ENCODE assay signal across 8 mouse cellular contexts in genomic region chr11:46437459-46438000, GRCm38 (mm10). TPM values are rescaled to one million over a fixed set of nuclear protein-coding genes. Genes with fewer than 3 reads are reported as not detected.
DNase-seq lines count a peak whose midpoint lies in the region; ATAC-seq lines count a peak whose summit lies in the region.

No protein-coding gene starts in this region.

- H3K79me2 ChIP-seq in macrophage (ENCODE audit: inconsistent target), result peaks cover 53% of the 10 kb centered on the region

- peaks cover 12% of the 10 kb centered on the region for H3K36me3 ChIP-seq in hindbrain, embryonic 12.5 days
- H3K36me3 ChIP-seq in macrophage (ENCODE audit: inconsistent target), result peaks cover 16% of the 10 kb centered on the region; the same call in 1 of the 2 replicates
- H3K36me3 ChIP-seq in stomach, embryonic 14.5 days (ENCODE audit: control insufficient read depth, insufficient read depth, low read length), result peaks cover 7% of the 10 kb centered on the region; the same call in 1 of the 2 replicates

- H3K4me1 ChIP-seq in hindbrain, embryonic 12.5 days, result peaks cover 4% of the 10 kb centered on the region
- no peaks in the 10 kb centered on the region for H3K4me1 ChIP-seq in stomach, embryonic 14.5 days (ENCODE audit: control insufficient read depth, insufficient read depth, low read length)

- WGBS in hindbrain, embryonic 12.5 days, result 2% methylated on average over 23 of the region's 23 CpGs
- WGBS in macrophage (ENCODE audit: missing documents), result 2% methylated on average over 23 of the region's 23 CpGs
- under 1% methylated on average over 23 of the region's 23 CpGs for WGBS in stomach, embryonic 14.5 days

- H3K4me2 ChIP-seq in hindbrain, embryonic 12.5 days (replicated peaks), result peak overlapping the region; percentile 77
- H3K4me2 ChIP-seq in stomach, embryonic 14.5 days (replicated peaks; ENCODE audit: low read depth, low read length), result peak overlapping the region; percentile 79

- H3K27ac ChIP-seq in hindbrain, embryonic 12.5 days, result peak overlapping the region; percentile 91; the same call in 1 of the 2 replicates
- H3K27ac ChIP-seq in macrophage, result peak overlapping the region; percentile 73
- no peak overlapping the region; the same call in 1 of the 2 replicates for H3K27ac ChIP-seq in stomach, embryonic 14.5 days (ENCODE audit: low read length)

- no peaks in the 10 kb centered on the region for H3K27me3 ChIP-seq in hindbrain, embryonic 12.5 days
- no peaks in the 10 kb centered on the region for H3K27me3 ChIP-seq in stomach, embryonic 14.5 days (ENCODE audit: control insufficient read depth, insufficient read depth, low read length)

- 0 out of 2 replicates have a peak, but pooled peaks have one; percentile 3 for ATAC-seq in frontal cortex, adult (ENCODE audit: low TSS enrichment)
- ATAC-seq in hindbrain, embryonic 12.5 days (ENCODE audit: low FRiP score), result no peak; the same call in 1 of the 2 replicates
- no peak for ATAC-seq in stomach, embryonic 14.5 days (ENCODE audit: insufficient number of reproducible peaks, insufficient read depth, low FRiP score, low read depth)

- peak overlapping the region; percentile 90 for H3K9ac ChIP-seq in hindbrain, embryonic 12.5 days
- H3K9ac ChIP-seq in stomach, embryonic 14.5 days (replicated peaks; ENCODE audit: low read depth, low read length), result peak overlapping the region; percentile 63

- no peaks in the 10 kb centered on the region for H3K9me3 ChIP-seq in hindbrain, embryonic 12.5 days (replicated peaks)
- no peaks in the 10 kb centered on the region for H3K9me3 ChIP-seq in stomach, embryonic 14.5 days (ENCODE audit: control insufficient read depth, low read depth, low read length)

- no peak for DNase-seq in frontal cortex, adult 2 months (ENCODE audit: extremely low spot score in 1 of 2, low spot score in 1 of 2)
- peak; percentile 20 to 55 for DNase-seq in CD8-positive naive resting alpha-beta T cell, adult 2 months (ENCODE audit: low read depth in 2 of 2, low spot score in 2 of 2)
- peak; percentile 82 for DNase-seq in embryo, embryonic 11 days
- no peak for DNase-seq in layer of hippocampus, adult 9-10 months (ENCODE audit: low spot score)

- H3K4me3 ChIP-seq in hindbrain, embryonic 12.5 days, result peak overlapping the region; percentile 96
- H3K4me3 ChIP-seq in macrophage (ENCODE audit: inconsistent target), result peak overlapping the region; percentile 95
- H3K4me3 ChIP-seq in stomach, embryonic 14.5 days (ENCODE audit: low read depth, low read length), result peak overlapping the region; percentile 86

RNA-seq across cellular contexts. Expression of gene Med7, which starts 0.8 kb away (rescaled TPM):
- polyA plus RNA-seq in frontal cortex, adult 2 months (2012; rRNA removed), result 31.8 and 32.2 TPM in 2 replicates
- 79.3 and 85.9 TPM in 2 replicates for polyA plus RNA-seq in hindbrain, embryonic 12.5 days (2016; fragmentation: Nextera tagmentation; extraction: Ambion mirVana)
- 10 to 100 TPM; 20.7 to 69.8 (median 37.3) TPM for total RNA-seq in macrophage (2018; cell fraction: chromatin; rRNA removed)
- 10 to 100 TPM; 22.4 to 46.9 (median 30.6) TPM for total RNA-seq in macrophage (2018; cell fraction: cytosol; rRNA removed)
- total RNA-seq in macrophage (2018; cell fraction: nucleus; rRNA removed), result 100 to 1,000 TPM in 2 of 26 experiments, 10 to 100 TPM in 24; 30.9 to 114 (median 61.9) TPM
- 27.5 to 43.6 TPM (median 39.4 TPM) in 3 replicates for polyA plus RNA-seq in macrophage (2018)
- 71.4 and 75.0 TPM in 2 replicates for polyA plus RNA-seq in stomach, embryonic 14.5 days (2014; fragmentation: Nextera tagmentation; extraction: Ambion mirVana)

RNA-seq across cellular contexts. Expression of gene Havcr2, which starts 17.2 kb away (rescaled TPM):
- 1.6 and 2.0 TPM in 2 replicates for polyA plus RNA-seq in frontal cortex, adult 2 months (2012; rRNA removed)
- polyA plus RNA-seq in hindbrain, embryonic 12.5 days (2016; fragmentation: Nextera tagmentation; extraction: Ambion mirVana), result 0.14 and 0.35 TPM in 2 replicates
- total RNA-seq in macrophage (2018; cell fraction: chromatin; rRNA removed), result 10 to 100 TPM in 11 of 26 experiments, 1 to 10 TPM in 15; 1.9 to 22.9 (median 8.8) TPM
- total RNA-seq in macrophage (2018; cell fraction: cytosol; rRNA removed), result 10 to 100 TPM; 17.1 to 35.2 (median 23.6) TPM
- 10 to 100 TPM in 24 of 26 experiments, 1 to 10 TPM in 2; 4.4 to 61.1 (median 19.5) TPM for total RNA-seq in macrophage (2018; cell fraction: nucleus; rRNA removed)
- 18.7 to 40.5 TPM (median 38.9 TPM) in 3 replicates for polyA plus RNA-seq in macrophage (2018)
- 0.08 TPM in 1 of 2 replicates, not detected in the other for polyA plus RNA-seq in stomach, embryonic 14.5 days (2014; fragmentation: Nextera tagmentation; extraction: Ambion mirVana)

RNA-seq across cellular contexts. Expression of gene Fam71b, which starts 41.2 kb away (rescaled TPM):
- not detected in 2 replicates for polyA plus RNA-seq in frontal cortex, adult 2 months (2012; rRNA removed)
- polyA plus RNA-seq in hindbrain, embryonic 12.5 days (2016; fragmentation: Nextera tagmentation; extraction: Ambion mirVana), result not detected in 2 replicates
- not detected for total RNA-seq in macrophage (2018; cell fraction: chromatin; rRNA removed)
- not detected for total RNA-seq in macrophage (2018; cell fraction: cytosol; rRNA removed)
- not detected for total RNA-seq in macrophage (2018; cell fraction: nucleus; rRNA removed)
- polyA plus RNA-seq in macrophage (2018), result not detected in 3 replicates
- not detected in 2 replicates for polyA plus RNA-seq in stomach, embryonic 14.5 days (2014; fragmentation: Nextera tagmentation; extraction: Ambion mirVana)

RNA-seq across cellular contexts. Expression of gene Itk, which starts 48.2 kb away (rescaled TPM):
- polyA plus RNA-seq in frontal cortex, adult 2 months (2012; rRNA removed), result 0.20 and 0.36 TPM in 2 replicates
- polyA plus RNA-seq in hindbrain, embryonic 12.5 days (2016; fragmentation: Nextera tagmentation; extraction: Ambion mirVana), result 0.05 TPM in 1 of 2 replicates, not detected in the other
- total RNA-seq in macrophage (2018; cell fraction: chromatin; rRNA removed), result under 1 TPM in 2 of 26 experiments, not detected in 24; 0.22 to 0.23 TPM
- total RNA-seq in macrophage (2018; cell fraction: cytosol; rRNA removed), result under 1 TPM in 13 of 26 experiments, not detected in 13; under 0.01 to 0.15 (median 0.08) TPM
- 1 to 10 TPM in 1 of 26 experiments, under 1 TPM in 8, not detected in 17; 0.17 to 1.1 (median 0.30) TPM for total RNA-seq in macrophage (2018; cell fraction: nucleus; rRNA removed)
- polyA plus RNA-seq in macrophage (2018), result 0.17 TPM in 1 of 3 replicates, not detected in the others
- 0.07 and 0.22 TPM in 2 replicates for polyA plus RNA-seq in stomach, embryonic 14.5 days (2014; fragmentation: Nextera tagmentation; extraction: Ambion mirVana)

Comparison
In these comparisons a context has a peak if more than half of its experiments do, and no peak if none do; other contexts are left out.
1. DNase-seq: peak in CD8-positive naive resting alpha-beta T cell, adult 2 months (2 of 2) and embryo, embryonic 11 days (single experiment); none in frontal cortex, adult 2 months (0 of 2) and layer of hippocampus, adult 9-10 months (single experiment).
2. Peak in every context shown above with its lines, with median percentiles within 50 percentile points of each other: H3K4me3 ChIP-seq.